18 mouse cellular contexts compared by ENCODE assay signal in genomic region chrX:162606113-162606512, GRCm38 (mm10). TPM values are rescaled to one million over a fixed set of nuclear protein-coding genes. Genes with fewer than 3 reads are reported as not detected.
"Had no signal": no experiment of that assay in that cellular context is flagged by ENCODE, and none has a peak within 500 bp of the region (broad histone marks: within the 10 kb centered on the region; RNA-seq: fewer than 3 reads in every experiment).

No protein-coding gene starts in this region.

- H3K27me3 ChIP-seq: megakaryocyte, embryonic 14.5 days had no signal

- H3K9ac ChIP-seq: limb, embryonic 13.5 days; lung, embryonic 14.5 days had no signal

- H3K4me3 ChIP-seq: limb, embryonic 10.5 days; limb, embryonic 13.5 days; megakaryocyte, embryonic 14.5 days had no signal

- DNase-seq: kidney, adult 18-20 months; kidney, adult 9 months; kidney, postnatal 14 days; kidney, postnatal 4 days; lung, embryonic 14.5 days; midbrain, embryonic 14.5 days; thymus, adult 2 months; thymus, postnatal 14 days; thymus, postnatal 4 days had no signal

- H3K4me2 ChIP-seq: limb, embryonic 13.5 days; lung, embryonic 14.5 days; midbrain, embryonic 11.5 days had no signal

- ATAC-seq: inflammation-experienced regulatory T-cells, adult 6 months; intestine, embryonic 16.5 days; lung, postnatal 0 days had no signal

- H3K36me3 ChIP-seq: limb, embryonic 10.5 days; limb, embryonic 13.5 days had no signal

- H3K9me3 ChIP-seq: limb, embryonic 10.5 days; limb, embryonic 13.5 days; megakaryocyte, embryonic 14.5 days had no signal

- H3K4me1 ChIP-seq: limb, embryonic 10.5 days; limb, embryonic 13.5 days; megakaryocyte, embryonic 14.5 days had no signal

- H3K27ac ChIP-seq: limb, embryonic 10.5 days; limb, embryonic 13.5 days; macrophage; stomach, postnatal 0 days had no signal

RNA-seq across cellular contexts. Expression of gene Reps2, which starts 37.3 kb away (rescaled TPM):
- polyA plus RNA-seq: inflammation-experienced regulatory T-cells, adult 6 months had no signal
